Mouse (Mus musculus) right cerebral cortex, postnatal 10 days (tissue): ENCODE measurements at regions not wholly inside any gene's neighbourhood (a gene's known extent, or its start where the extent isn't known, plus 50 kb on each side); places are given as distances from the start of the nearest gene placed in this dataset.

ENCODE experiments used
- DNase-seq, 2 experiments: peaks; one replicate each; pipeline ENCODE4 v3.0.0; 2021; ENCODE audit warnings: low spot score in 2 of 2

GRCm38 (mm10) chr2:162867516-162868029, 63.8 kb upstream of the Srsf6 start:
- peak in 1 of 2 experiments; percentile 18 for DNase-seq

- DNase-seq = peak; percentile 34 to 45
Measured at GRCm38 (mm10) chr2:162866613-162867314, 64.6 kb upstream of the Srsf6 start.

DNA sequence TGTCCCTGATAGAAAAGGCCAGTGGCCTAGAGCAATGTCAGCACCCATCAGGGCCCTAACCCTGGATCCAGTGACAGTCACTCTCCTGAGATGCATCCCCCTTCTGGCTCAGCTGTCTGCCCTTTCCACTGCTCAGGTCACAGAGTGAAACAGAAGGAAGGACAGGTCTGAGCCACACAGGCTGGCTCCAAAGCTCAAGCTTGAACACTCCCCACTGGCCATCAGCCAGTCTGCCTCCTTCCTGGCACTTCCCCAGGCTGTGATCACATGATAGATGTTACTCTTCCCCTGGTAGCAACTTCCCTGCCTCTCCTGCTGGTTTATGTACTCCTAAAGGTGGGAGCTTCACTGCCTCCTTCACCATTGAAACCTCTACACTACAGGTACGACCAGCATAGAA, 66.8 kb upstream of the Srsf6 start:
- peak in 1 of 2 experiments; percentile 44 for DNase-seq

- DNase-seq = peak in 1 of 2 experiments; percentile 10
Measured at GRCm38 (mm10) chr2:162854606-162855005, 76.7 kb upstream of the Srsf6 start.

DNA sequence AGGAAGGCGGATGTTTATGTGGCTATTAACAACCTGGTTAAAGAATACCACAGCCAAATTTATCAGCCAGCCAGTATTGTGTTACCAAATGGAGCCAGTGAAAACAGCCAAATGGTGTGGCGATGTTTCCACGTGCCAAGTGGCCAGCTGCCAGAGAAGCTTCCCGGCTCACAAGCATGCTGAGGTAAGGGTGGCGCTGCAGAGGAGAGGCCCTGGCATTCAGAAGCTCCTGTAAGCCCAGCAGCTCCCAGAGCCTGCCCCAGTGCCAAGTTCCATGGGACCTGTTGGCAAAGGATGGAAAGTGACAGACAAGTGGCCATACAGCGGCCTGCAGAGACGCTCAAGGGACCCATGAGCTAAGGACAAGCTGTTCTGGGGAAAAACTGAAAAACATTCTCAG, 77.8 kb upstream of the Srsf6 start:
- peak; percentile 58 to 68 for DNase-seq

GRCm38 (mm10) chr2:162841761-162842160, 89.6 kb upstream of the Srsf6 start:
- peak in 1 of 2 experiments; percentile 1 for DNase-seq

DNA sequence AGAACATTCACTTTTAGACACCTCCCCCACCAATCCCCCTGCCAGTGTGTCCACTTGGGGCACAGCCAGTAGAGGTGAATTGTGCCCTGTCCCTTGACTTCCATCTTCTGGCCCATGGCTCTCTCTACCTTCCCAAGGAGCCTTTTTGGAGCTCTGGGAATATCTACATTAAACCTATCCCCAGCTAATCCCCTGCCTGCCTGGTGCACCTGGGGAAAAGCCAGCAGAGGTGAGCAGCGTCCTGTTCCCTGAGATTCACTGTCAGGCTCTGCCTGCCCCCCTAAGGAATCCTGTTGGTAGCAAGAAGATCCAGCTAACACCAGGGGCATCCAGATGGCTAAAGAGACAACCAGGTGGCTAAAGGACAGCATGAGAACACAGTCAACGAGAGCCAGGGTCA, 93.6 kb upstream of the Srsf6 start:
- DNase-seq = no peak

- DNase-seq = no peak
Measured at GRCm38 (mm10) chr2:162833741-162834140, 97.6 kb upstream of the Srsf6 start.

DNA sequence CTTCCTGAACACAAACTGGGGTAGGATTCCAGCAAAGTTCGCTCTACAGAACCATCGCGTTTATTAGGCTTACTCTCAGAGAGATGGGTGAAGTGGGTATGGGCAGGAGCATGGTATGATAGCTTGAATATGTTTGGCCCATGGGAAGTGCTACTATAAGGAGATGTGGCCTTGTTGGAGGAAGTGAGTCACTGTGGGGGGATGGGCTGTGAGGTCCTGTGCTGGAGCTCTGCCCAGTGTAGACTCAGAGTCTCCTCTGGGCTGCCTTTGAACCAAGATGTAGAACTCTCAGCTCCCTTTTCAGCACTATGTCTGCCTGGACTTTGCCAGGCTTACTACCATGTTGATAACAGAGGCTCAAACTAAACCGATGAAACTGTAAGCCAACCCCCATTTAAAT, 112.5 kb upstream of the Srsf6 start:
- no peak for DNase-seq

DNA sequence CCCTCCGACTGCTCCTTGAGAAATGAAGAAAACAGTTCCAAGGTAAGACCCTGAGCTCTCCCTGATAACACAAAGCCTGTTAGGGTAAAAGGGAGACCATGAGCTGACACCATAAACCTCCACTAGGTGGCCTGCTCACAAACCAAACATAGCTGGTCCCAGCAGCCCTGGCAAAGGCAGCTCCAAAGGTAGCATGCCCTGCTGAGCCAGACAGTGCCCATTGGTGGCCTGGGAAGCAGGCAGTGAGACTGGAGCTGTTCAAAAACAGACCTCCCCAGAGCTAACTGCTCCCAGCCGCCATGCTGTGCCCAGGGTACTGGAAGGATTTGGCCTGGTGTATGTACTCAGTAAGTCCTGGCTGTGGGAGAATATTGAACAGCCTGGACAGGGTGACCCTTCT, 117.1 kb upstream of the Srsf6 start:
- peak in 1 of 2 experiments; percentile 42 for DNase-seq

GRCm38 (mm10) chr2:162807747-162808146, 123.6 kb upstream of the Srsf6 start:
- no peak for DNase-seq

DNA sequence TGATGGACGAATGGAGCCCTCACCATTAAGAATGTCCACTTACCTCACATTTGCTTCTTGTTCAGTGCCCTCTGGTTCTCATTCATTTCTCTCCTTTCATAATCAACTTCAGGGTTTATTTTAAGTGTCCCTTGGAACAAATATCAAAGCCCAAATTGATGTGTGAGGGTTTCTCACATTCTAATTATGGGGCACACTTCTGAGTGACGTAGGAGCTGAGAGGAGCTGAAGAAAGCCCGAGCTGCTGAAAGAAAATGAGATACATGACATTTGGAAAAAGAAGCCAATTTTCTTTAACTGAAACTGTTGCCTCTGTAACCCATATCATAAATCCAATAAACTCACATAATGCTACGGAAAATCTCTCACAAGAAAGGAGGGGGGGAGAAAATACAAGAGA, 134.8 kb upstream of the Srsf6 start:
- no peak for DNase-seq

GRCm38 (mm10) chr2:162794285-162794684, 133.3 kb upstream of the Ptprt start:
- DNase-seq = no peak

GRCm38 (mm10) chr2:162791374-162792098, 130.6 kb upstream of the Ptprt start:
- DNase-seq = peak; percentile 40 to 56

DNA sequence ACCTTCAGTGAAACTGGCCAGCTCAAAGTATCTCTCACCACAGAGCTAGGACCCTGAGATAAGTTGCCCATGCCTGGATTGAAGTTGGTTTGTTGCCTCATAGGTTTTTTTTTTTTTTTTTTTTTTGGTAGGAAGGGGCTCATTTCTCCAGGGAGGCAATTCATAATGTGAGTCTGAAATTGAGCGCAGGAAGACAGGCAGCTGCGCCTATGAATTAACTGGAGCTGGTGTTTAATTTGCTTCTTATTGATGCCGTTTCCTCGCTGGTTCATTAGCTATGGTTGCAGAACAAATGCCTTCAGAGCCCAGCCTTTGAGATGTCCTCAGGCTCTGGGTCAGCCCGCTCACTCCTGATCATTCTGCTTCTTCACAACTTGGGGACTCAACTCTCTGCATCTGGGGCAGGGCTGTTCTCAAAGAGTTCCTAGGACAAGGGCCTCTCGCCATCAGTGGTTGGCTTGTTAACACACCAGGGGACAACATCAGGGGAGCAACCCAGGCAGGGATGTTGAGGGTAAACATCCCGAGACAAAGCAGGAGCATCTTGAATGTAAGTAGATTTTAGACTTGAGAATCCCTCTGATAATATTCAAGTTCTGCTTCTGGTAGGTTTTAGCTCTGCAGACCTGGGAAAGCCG, 123.3 kb upstream of the Ptprt start:
- DNase-seq = no peak

GRCm38 (mm10) chr2:162781599-162781998, 120.7 kb upstream of the Ptprt start:
- no peak for DNase-seq

- peak; percentile 63 to 79 for DNase-seq
Measured at GRCm38 (mm10) chr2:162776542-162776941, 115.6 kb upstream of the Ptprt start.

- no peak for DNase-seq
Measured at GRCm38 (mm10) chr2:162772520-162772919, 111.6 kb upstream of the Ptprt start.

DNA sequence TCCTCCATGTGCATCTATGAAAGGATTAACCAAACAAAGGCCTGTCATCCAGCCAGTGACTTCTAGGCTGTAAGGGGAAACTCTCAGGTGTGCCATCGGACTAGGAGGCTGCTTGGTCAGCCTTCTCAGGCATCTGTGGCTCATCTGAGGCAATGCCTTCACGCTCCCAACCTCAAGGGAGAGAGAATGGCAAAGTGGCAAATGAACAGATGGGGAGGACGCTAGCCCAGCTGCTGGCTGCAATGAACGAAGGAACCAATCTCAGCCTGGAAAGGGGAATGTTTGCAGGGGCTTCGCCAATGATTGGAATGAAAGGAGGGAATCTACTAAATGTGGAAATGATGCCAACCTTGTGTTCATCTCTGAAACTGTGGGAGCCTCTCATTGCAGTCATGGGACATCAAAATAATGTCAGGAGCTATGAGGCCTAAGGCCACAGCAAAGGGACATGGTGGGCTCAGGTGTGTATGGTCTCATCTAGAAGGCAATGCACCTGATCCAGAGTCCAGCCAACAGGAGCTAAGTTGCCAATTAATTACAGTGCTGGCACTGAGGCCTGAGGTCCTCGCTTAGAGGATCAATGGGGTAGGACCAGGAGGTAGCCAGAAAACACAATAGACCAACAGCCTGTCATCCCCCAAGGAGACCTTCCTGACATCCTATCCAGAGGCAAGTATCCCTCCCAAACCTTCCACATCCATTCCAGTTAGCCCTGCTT, 108.9 kb upstream of the Ptprt start:
- no peak for DNase-seq

DNA sequence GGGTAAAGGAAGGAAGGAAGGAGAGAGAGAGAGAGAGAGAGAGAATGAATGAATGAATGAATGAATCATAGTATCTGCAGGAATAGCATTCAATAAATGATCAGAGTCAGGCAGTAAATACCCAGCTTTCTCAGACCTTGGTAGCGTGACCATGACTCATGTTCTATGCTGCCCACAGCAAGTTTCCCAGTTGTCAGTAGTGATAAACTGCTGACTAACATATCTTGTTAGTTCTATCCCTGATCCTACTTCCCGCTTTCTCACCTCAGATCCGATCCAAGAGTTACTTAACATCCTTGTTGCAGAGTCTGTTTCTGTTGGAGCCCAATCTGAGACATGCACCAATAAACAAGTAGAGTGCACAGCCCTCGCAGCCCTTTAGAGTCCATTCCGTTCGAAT, 103.1 kb upstream of the Ptprt start:
- DNase-seq = no peak

GRCm38 (mm10) chr2:162740523-162740922, 79.6 kb upstream of the Ptprt start:
- DNase-seq = no peak

GRCm38 (mm10) chr2:162735761-162736160, 74.8 kb upstream of the Ptprt start:
- no peak for DNase-seq
